Mouse (Mus musculus): Measurements from ENCODE around the gene Sema6b.

DNA sequence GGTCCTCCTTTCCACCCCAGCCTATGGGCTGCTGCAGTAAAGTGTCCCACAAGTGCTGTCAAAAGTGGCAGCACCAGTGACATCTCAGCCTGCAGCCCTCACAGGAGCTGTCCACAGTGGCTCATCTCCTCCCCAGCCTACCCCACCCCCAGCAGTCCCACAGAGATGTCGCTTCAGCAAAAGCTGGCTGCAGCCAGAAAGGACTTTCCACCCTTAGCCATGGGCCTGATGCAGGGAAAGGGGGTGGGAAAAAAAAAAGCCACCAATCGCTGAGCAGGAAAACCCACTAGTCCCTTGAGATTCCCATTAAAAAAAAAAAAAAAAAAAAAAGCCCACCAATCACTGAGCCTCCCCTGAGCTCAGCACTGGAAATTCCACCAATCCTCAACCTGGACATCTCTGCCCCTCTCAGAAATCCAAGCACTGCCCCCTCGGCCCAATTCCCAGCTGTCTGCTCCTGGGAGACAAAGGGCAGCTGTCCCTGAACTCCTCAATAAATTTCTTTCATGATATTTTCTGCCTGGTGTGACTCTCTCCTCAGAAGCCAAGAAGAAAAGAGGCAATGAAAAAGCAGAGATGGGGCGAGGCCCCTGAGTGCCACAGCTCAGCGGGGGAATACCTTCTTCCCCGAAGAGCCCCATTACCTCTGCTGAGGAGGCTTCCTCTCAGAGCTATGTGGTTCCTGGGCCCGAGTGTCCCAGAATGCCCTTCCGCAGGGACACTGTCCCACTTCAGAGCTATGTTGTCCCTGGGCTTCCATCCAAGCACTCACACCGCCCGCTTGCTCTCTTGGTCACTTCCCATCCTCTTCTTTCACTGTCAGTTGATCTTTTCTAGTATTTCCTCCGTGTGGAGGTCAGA is 45.4 kb upstream of the Sema6b start:
- TF ChIP-seq POLR2A (IDR thresholded peaks at IDR 0.05; ENCODE audit: insufficient read length, low read depth) (no peak), TCF12 (IDR thresholded peaks at IDR 0.05; ENCODE audit: insufficient read depth, poor library complexity, severe bottlenecking) (no peak), MYOG (IDR thresholded peaks at IDR 0.05; ENCODE audit: control insufficient read depth in 1 of 3, insufficient read depth in 1 of 3, insufficient read length in 2 of 3, low read depth in 2 of 3) (peak in 2 of 3 experiments; percentile 28 to 48), E2F4 (IDR thresholded peaks at IDR 0.05; ENCODE audit: insufficient read depth) (no peak)

All from myocyte (in vitro differentiated cells).